Mouse (Mus musculus) cerebellum, adult 11-12 months (tissue): Measurements from ENCODE around the gene Syt6.

Experiments used
- DNase-seq: peaks from one replicate; pipeline ENCODE4 v3.0.0; 2022

Gene Syt6

DNA sequence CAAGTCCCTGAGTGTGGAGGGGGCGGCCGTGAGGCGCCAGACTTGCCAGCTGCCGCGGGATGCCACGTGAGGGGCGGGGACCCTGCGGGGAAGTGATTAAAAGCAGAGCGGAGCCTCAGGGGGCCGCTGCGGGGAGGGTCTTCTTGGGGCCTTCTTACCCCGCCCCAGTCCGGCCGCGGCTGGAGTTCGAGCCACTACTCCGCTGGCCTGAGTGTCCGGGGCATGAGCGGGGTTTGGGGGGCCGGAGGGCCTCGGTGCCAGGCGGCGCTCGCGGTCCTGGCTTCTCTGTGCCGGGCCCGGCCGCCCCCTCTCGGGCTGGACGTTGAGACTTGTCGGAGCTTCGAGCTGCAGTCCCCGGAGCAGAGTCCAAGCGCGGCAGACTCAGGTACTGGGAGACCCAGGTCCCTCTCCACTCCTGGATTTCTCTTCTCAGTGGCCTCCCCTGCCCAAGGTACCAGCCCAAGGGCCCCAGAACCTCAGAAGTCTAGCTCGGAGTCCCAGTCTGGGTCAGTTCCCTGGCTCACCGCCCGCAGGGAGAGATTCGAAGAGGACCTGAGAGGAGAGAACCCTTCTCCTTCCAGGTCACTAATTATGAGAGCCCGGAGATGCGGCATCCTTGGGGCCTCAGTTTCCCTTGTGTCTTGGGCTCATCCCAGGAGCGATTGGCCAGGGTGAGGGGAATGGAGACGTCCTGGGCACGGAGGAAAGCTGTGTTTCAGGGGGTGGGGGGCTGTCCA lies at the start of gene Syt6:
Gene Syt6 (plus strand): TSS at position 76 of the 737 bp plus-strand sequence.
- DNase-seq = peak; percentile 60

GRCm38 (mm10) chr3:103526201-103526704 lies 48.8 kb upstream of the Syt6 start:
- DNase-seq = no peak

DNA sequence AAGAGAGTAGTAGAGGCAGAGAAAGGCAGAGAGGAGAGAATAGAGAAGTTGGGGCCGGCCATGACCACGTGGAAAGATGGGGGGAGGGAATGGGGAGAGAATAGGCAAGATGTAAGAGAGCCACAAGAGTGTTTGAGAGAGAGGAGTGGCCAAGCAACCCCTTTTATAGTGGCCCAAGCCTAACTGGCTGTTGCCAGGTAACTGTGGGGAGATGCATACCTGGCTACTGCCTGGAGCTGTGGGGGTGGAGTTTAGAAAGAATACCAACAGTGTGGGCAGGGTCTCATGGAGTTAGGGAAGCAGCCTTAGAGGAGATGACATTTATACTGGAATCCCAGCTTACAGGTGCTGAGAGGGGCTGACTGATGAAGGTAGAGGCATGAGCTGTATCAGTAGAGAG lies 48.2 kb upstream of the Syt6 start:
- DNase-seq = no peak

GRCm38 (mm10) chr3:103534036-103534435 lies 41.0 kb upstream of the Syt6 start:
- DNase-seq = peak; percentile 80

- no peak for DNase-seq
These were observed 39.8 kb upstream of the Syt6 start for GRCm38 (mm10) chr3:103535207-103535606.

DNA sequence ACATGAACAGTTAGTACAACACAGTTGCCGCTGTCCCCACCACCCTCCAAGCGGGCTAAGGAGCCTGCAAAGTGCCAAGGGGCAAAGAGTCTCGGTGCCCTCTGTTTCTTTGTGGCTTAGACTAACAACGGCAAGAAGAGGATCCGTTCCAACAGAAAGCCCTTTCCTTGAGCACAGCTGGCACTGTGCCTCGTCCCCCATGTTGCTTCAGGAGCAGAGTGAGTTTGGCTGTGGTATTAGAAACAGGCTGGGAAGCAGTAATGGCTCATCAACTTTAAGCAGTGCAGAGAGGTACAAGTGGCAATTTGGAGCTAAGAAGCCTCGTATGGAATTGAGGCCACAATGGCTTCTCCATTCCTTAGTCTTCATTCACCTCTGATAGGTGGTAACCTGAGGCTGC lies 35.9 kb upstream of the Syt6 start:
- DNase-seq = no peak

GRCm38 (mm10) chr3:103546166-103546565 lies 28.9 kb upstream of the Syt6 start:
- DNase-seq = no peak

DNA sequence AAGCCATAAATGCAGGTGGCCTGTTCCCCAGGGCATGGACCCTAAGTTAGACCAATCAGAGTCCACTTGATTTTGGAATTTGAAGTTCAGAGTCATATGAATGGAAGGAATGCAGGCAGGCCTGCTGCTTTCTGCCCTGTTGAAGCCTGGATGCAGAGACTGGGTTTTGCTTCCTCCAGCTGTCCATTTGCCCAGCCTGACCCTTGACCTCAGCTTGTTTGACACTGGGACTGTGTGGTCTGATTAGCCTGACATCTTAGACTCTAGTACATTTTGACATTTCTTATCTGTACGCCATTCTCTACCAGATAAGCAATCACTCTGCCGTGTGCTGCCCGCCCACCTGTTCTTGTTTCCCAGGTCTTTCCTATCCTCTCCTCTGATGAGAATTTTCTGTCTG lies 28.4 kb upstream of the Syt6 start:
- DNase-seq = no peak

GRCm38 (mm10) chr3:103550236-103550635 lies 24.8 kb upstream of the Syt6 start:
- no peak for DNase-seq

GRCm38 (mm10) chr3:103567226-103567625 lies 7.8 kb upstream of the Syt6 start:
- DNase-seq = peak; percentile 85

DNA sequence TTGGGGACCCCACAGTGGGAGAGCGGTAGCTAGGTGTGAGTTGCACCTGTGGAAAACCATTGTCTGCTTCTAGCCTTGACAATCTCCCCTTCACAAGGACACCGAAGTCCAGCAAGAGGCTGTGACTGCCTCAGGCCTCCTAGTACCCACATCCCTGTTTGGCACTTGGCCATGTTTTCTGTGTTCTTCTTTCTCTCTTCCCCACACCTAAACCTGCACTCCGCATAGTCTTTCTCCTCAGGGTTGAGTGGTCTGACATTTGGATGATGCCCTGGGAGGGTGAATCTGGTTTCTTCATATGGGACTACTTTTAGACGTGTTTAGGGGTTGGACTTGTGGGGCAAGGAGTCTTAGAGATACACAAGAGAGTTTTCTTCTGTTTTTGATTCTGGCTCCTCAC lies 2.5 kb upstream of the Syt6 start:
- peak; percentile 50 for DNase-seq

DNA sequence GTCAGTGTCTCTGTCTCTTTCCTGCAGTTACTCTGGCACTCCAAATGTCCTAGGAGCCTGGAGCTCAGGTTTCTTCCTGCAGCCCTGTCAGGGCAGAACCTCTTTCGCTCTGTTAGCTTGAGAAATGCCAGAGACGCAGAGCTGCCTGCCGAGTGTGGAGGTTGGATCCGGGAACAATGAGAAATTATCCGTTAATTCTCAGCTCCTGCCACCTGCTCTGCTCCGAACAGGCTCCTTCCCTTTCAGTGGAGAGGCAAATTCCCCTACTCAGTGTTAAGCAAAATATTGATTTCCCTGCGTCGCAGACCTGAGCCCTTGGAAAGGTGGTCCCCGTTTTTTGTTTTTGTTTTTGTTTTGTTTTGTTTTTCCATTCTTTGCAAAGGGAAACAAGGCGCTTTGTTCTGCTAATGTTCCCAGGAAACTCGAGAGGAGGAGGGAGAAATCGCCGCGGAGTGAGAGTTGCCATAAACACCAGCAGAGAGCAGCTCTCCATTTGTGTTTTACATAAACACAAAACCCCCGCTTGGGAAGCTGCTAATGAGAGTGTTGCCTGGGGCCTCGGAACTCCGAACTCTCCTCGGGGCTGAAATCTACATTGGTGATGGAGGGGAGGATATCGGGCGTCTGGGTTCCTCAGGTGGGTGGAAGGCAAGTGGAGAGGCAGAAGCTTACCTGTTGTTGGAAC lies 1.8 kb upstream of the Syt6 start:
- peak; percentile 84 for DNase-seq

DNA sequence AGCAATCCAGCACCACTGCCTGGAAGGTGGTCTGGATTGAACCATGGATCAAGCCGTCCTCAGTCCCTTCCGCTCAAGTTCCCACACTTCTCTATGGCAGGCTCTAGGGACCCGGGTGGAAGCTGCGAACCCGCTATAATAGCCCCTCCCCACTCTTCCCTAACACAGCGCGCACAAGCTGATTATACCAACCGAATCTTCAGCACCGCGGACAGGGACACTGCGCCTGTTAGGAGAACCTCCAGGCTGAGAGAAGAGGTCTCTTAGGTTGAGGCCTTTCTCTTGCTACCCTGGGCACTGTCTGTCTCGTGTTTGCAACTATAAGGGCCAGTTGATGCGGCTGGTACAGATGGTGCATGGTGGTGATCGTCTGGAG lies 1.3 kb upstream of the Syt6 start:
- DNase-seq = peak; percentile 36

DNA sequence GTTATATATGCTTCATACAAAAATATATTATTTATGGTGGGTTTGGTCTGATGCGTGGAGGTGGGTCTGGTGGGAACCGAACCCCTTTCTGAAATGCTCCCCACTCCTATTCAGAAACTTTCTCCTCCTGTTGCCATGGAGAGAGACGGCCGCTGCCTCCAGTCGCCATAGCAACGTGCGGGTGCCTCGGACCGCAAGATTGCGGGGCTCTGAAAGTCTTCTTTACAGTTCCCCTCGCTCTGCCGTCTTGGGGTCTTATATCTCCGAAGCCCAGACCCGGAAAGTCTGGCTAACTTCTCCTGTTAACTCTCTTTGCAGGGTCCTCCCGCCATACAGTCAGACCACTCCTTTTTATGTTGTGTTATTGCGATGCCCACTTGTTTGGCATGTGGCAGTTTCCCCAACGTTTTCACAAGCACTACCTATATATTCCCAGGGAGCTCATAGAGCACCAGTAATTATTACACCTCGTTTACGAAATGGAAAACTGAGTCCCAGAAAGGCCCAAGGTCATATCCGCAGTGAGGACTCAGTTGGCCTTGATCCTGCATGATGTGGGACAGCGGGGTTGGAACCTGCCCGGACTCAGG lies 370 bp upstream of the Syt6 start:
- DNase-seq = peak; percentile 33

DNA sequence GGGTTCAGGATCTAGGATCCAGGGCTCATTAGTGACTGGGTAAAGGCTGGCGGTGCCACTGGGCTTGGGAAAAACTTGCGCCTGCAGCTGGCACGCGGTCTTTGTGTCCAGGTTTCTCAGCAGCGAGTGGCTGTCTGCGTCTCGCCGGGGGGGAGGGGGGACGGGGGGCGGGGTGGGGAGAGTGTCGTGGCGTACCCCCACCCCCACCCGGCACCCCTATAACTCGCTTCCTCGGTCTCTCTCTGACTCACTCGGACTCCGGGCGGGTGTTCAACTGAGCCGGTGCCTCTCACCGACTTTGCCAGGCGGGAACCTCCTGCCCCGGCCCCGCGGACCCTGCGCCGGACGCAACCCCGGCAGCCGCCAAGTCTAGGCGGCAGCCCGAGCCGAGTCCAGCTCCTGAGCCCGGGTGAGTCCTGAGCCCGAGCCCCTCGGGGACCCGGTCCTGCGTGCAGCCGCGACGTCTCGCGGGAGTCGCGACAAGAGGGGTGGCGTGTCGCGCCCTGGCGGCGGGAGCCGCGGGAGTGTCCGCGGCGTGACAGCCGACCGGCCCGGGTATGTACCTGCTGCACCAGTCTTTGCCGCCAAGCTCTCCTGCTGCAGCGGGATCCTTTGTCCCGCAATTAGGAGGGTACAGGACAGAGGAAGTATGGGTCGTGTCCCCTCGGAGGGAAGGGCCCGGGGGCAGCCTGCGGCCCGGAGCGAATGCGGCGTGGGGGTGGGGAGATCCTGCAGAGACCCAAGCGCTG lies 1.0 kb downstream of the Syt6 start:
- peak; percentile 64 for DNase-seq

DNA sequence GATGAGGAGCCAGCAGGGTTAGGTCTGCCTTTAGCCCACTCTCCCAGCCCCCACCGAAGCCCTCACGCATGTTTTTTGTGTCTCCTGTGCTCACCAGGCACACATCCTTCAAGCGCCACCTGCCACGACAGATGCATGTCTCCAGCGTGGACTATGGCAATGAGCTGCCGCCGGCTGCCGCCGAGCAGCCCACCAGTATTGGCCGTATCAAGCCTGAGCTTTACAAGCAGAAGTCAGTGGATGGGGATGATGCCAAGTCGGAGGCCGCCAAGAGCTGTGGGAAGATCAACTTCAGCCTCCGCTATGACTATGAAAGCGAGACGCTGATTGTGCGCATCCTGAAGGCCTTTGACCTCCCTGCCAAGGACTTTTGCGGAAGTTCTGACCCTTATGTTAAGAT lies 12.1 kb downstream of the Syt6 start:
- DNase-seq = no peak

- DNase-seq = no peak
These were observed 12.6 kb downstream of the Syt6 start for GRCm38 (mm10) chr3:103587672-103588071.

DNA sequence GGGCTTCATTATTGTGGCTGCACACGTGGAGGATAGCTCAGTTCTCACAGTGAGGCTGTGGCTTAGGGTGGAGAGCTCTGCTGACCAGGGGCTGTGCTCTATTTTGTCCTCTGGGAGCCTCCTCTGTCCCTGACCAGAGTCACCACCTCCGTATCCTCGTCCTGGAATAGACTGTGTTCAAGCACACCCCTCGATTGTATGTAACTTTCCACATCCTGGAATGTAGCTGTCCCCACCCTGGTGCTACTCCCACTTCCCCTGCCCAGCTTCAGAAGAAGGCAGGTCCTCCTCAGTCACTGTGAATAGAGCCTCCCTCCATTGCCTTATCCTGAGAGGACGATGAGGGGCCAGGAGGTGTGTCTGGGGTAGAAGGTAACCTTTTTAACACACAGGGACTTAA lies 14.6 kb downstream of the Syt6 start:
- no peak for DNase-seq

DNA sequence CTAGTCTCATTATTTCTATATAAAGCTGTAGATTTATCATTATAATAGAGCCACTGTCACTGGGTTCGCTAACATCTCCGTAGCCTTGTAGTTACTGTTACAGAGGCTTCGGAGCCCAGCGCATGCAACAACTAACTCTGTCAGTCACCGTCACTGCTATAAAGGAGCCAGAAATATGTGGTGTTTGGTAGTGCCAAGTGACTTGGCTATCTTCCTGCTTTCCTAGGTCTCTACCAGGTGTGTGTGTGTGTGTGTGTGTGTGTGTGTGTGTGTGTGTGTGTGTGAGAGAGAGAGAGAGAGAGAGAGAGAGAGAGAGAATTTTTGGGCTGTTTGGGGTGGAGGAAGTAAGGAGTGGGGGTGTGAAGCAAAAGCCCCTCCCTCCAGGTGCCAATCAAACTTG lies 17.6 kb downstream of the Syt6 start:
- DNase-seq = no peak

DNA sequence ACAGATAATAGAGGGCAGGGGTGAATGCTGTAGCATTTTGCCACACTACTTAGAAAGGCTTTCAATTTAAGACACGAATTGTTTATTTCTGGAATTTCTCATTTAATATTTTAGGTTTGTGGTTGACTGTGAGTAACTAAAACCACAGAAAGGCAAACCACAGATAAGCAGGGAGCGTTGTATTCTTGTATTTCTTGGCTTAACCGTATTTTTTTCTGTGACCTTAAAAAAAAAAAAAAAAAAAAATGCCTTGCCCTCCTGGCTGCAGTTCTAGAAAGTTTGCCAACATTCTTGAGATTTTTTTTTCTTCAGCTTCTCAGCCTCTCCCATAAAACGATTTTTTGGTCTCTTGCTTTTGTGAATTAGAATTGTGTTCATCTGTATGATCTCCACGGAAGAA lies 18.6 kb downstream of the Syt6 start:
- DNase-seq = no peak

DNA sequence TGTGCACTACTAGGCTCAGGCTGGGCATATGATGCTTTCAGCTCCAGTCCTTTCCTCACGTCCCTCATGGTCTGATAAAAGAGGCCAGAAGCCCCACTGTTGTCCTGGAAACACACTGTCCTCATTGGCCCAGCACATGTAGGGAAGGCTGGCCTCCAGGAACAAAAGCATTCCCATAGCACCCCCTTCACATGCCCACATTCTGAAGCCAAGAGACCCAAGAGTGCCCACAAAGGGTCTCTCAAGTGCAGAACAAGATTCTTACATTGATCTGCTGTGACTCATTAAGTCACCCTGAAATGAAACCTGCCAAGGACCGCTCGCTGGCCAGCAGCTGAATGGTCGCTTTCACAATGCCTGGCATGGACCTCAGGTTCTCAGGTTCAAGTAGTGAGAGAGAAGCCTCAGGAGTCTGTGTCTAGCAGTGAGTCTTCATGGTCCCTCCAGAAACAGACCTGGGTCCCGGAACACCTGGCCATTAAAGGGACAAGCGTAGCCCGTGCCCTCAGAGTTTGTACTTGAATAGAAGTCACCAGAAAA lies 20.3 kb downstream of the Syt6 start:
- DNase-seq = no peak

DNA sequence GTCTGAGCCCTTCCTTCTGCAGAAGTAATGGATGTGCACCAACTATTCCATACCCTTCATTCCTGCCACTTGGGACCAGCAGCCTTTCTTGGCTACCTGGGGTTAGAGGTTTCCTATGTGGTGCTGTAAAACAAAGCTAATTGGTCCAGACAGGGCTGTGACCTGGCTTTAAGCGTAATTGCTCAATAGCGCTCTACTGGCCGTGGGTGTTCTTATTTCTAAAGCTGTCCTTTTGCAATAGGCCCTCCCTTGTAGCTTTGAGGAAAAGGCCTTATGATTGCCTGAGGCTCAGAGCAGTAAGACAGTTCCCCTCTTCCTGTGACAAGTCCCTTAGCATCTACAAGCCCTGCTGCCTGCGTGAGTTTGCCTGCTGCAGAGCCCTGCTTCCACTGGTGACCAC lies 22.6 kb downstream of the Syt6 start:
- DNase-seq = no peak

GRCm38 (mm10) chr3:103601011-103601410 lies 26.0 kb downstream of the Syt6 start:
- DNase-seq = no peak
